Mouse (Mus musculus) E14TG2a.4 (cell line): ENCODE results near the gene Plagl2.

Experiments used
- H3K27me3 ChIP-seq: 2 replicates; pipeline ENCODE4 v1.6.1; 2014; ENCODE audit warnings: low read length, control low read depth; ENCODE audit not compliant: insufficient read depth
- H3K36me3 ChIP-seq: 2 replicates; pipeline ENCODE4 v1.6.1; 2014; ENCODE audit warnings: low read length, control low read depth; ENCODE audit not compliant: insufficient read depth
- H3K4me1 ChIP-seq: replicated peaks from 2 replicates; pipeline ENCODE4 v1.6.1; 2014; ENCODE audit warnings: low read depth, low read length, control low read depth
- H3K4me3 ChIP-seq: replicated peaks from 2 replicates; pipeline ENCODE4 v1.5.1; 2014; ENCODE audit warnings: mild to moderate bottlenecking, low read length
- H3K9me3 ChIP-seq: 2 replicates; pipeline ENCODE4 v1.6.1; 2014; ENCODE audit warnings: low read length, control low read depth
- CTCF ChIP-seq: conservative IDR thresholded peaks from 2 replicates; pipeline ENCODE4 v1.5.1; 2014; ENCODE audit warnings: low read length
- NANOG ChIP-seq: IDR thresholded peaks from 2 replicates; pipeline ENCODE4 v1.6.1; 2014; ENCODE audit warnings: borderline replicate concordance, low read length, mixed read lengths
- POU5F1 ChIP-seq: IDR thresholded peaks from 2 replicates; pipeline ENCODE4 v1.6.1; 2014; ENCODE audit warnings: low read length, borderline replicate concordance

Plagl2 gene

DNA sequence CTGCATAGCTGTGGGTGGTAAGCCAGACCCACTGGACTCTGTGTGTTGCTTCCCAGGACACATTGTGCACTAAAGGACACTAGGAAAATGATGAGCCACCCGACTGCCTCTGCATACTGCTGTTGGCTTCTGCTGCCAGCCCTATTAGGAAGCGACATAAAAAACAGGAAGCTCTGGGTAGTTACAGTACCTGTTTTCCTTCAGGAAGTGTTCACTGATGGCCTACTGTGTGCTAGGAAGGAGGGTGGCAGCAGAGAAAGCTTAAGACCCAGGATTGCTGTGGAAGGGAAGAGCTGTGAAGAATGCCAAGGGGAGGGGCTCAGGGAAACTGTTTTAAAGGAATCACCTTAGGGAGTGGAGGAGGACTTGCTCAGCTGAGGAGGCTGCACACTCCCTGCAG lies 26.1 kb upstream of the Plagl2 start:
- H3K4me3 ChIP-seq, result no peak overlapping the region
- H3K4me1 ChIP-seq, result no peaks in the 10 kb centered on the region
- TF ChIP-seq CTCF, result no peak
- TF ChIP-seq NANOG, result no peak
- TF ChIP-seq POU5F1, result no peak

DNA sequence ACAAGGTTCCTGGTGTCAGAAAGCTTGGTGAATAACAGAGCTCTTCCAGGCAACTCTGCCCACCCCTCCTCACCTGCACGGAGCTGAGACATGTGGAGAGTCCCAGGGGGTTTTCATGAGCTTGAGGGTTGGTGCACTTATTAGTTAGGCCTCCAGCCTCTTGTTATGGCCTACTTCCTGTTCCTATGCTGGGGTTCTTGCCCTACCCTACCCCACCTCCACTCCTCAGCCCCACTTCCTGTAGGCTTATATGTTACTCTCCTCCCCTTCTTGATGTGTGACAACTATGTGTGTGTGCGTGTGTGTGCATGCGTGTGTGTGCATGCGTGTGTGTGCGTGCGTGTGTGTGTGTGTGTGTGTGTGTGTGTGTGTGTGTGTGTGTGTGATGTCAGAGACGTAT lies 21.8 kb upstream of the Plagl2 start:
- peaks cover 66% of the 10 kb centered on the region for H3K36me3 ChIP-seq
- H3K27me3 ChIP-seq, result no peaks in the 10 kb centered on the region
- no peak overlapping the region for H3K4me3 ChIP-seq
- H3K9me3 ChIP-seq, result no peaks in the 10 kb centered on the region
- no peak for TF ChIP-seq POU5F1
- no peak for TF ChIP-seq NANOG
- TF ChIP-seq CTCF, result no peak
- no peaks in the 10 kb centered on the region for H3K4me1 ChIP-seq

More for the DNA sequence above, 26.1 kb upstream of the Plagl2 start:
- H3K27me3 ChIP-seq, result no peaks in the 10 kb centered on the region
- H3K9me3 ChIP-seq, result no peaks in the 10 kb centered on the region
- peaks cover 39% of the 10 kb centered on the region for H3K36me3 ChIP-seq

DNA sequence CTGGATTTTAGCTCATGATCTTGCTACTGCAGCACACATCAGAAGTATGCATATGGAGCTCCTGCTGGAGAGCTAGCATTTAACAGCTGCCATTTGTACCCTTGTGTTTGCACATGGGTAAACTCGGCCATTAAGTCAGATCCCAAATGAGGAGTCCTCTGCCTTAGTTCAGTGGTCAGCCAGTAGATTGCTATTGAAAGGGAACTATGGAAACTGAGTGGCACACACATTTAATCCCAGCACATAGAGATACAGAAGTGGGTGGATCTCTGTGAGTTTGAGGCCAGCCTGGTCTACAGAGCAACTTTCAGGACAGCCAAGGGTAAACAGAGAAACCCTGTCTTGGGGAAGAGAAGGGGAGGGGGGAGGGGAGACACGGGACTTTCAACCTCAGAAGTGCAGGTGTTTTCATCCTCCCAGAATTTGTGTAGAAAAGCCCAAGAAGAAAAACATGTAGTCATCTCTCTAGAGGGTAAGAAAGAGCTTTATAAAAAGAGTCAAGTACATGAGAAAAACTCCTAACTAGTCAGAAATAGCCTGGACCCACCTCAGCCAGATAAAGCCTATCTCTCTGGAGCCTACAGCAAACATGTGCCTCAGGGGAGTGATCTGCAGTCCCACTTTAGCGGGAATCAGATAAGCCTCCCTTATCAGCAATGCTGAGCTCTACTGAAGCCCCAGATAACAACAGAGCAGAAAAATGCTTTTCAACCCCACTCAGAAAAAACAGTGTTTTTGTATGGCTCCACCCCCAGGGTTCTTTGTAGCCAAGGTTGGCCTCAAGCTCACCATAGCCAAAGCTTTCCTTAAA lies 18.8 kb upstream of the Plagl2 start:
- H3K4me1 ChIP-seq, result no peaks in the 10 kb centered on the region
- no peaks in the 10 kb centered on the region for H3K9me3 ChIP-seq
- H3K36me3 ChIP-seq, result peaks cover 48% of the 10 kb centered on the region
- H3K4me3 ChIP-seq, result no peak overlapping the region
- TF ChIP-seq CTCF (no peak), POU5F1 (no peak), NANOG (no peak)
- H3K27me3 ChIP-seq, result no peaks in the 10 kb centered on the region

DNA sequence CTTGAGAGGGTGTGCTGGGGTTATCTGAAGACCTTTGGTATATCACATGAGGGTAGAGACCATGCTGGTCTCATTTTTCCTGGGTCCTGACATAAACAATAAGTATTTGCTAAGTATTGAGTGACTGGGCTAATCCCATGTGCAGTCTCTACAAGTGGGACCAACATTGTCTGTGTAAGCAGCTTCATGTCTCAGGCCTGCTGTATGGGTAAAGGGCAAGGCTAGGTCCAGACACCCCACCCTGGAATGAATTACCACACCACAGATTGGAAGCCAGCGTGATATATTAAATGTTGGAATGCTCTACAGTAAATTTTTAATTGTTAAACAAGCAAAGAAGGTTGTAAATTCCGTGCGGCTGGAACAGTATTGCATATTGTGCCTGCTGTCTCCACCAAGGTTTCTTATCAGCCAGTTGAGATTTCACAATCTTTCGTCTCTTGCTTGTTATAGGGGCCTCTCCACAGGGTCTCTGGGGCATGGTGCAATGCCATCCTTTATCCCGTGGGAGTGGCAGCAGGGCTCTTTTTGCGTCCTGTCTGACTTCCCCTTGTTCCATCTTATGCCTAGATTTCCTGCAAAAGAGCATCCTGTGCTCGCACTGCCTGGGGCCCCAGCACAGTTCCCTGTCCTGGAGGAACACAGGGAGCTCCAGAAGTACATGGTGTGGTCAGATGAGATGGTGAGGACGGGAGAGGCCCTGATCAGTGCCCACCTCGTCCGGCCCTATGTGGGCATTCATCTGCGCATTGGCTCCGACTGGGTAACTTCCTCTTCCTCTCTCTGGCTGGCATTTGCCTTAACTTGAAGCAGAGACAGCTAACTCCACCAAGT lies 18.0 kb upstream of the Plagl2 start:
- no peaks in the 10 kb centered on the region for H3K9me3 ChIP-seq
- TF ChIP-seq POU5F1 (no peak), NANOG (no peak), CTCF (no peak)
- no peaks in the 10 kb centered on the region for H3K4me1 ChIP-seq
- H3K4me3 ChIP-seq, result no peak overlapping the region
- no peaks in the 10 kb centered on the region for H3K27me3 ChIP-seq
- peaks cover 43% of the 10 kb centered on the region for H3K36me3 ChIP-seq

DNA sequence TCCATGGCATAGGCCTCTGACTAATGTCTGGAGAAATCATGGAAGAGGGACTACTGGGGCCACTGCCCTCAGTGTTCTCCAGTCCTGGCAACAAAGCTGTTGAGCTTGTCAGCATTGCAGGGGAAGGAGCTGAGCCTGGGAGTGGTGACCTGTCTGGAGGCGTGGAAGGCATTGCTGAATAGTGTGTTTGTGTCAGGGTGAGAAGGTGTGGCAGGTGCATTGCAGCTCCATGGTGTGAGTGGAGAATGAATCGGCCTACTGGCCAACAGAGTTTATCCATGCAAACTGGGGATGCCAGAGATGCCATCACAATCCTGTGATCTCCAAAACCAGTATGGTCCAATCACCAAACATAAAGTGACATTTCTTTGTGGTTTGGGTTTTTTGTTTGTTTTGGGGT lies 15.4 kb upstream of the Plagl2 start:
- no peaks in the 10 kb centered on the region for H3K4me1 ChIP-seq
- no peaks in the 10 kb centered on the region for H3K9me3 ChIP-seq
- no peak overlapping the region for H3K4me3 ChIP-seq
- peaks cover 35% of the 10 kb centered on the region for H3K36me3 ChIP-seq
- no peak for TF ChIP-seq NANOG
- no peak for TF ChIP-seq POU5F1
- TF ChIP-seq CTCF, result no peak
- H3K27me3 ChIP-seq, result no peaks in the 10 kb centered on the region

DNA sequence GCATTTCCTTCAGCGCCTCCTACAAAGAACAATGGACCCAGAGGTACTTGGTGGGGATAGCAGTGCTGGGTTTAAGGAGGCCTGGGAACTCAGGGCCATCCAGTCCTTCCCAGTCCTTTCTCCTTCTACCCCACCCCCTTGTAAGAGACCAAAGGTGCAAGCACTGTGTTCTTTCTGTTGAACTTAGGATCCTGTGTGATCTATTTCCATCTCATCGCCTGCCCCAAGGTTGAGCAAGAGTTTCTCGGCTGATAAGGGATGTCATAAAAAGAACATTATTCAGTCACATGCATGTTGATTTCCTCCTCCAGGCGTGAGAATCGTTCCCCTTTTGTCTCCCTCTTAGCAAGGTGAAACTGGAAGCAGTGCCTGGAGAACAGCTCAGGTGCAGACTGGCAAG lies 8.5 kb upstream of the Plagl2 start:
- H3K4me3 ChIP-seq, result no peak overlapping the region
- peaks cover 59% of the 10 kb centered on the region for H3K36me3 ChIP-seq
- no peak for TF ChIP-seq POU5F1
- TF ChIP-seq CTCF, result no peak
- no peak for TF ChIP-seq NANOG
- H3K4me1 ChIP-seq, result no peaks in the 10 kb centered on the region
- H3K27me3 ChIP-seq, result no peaks in the 10 kb centered on the region
- no peaks in the 10 kb centered on the region for H3K9me3 ChIP-seq

DNA sequence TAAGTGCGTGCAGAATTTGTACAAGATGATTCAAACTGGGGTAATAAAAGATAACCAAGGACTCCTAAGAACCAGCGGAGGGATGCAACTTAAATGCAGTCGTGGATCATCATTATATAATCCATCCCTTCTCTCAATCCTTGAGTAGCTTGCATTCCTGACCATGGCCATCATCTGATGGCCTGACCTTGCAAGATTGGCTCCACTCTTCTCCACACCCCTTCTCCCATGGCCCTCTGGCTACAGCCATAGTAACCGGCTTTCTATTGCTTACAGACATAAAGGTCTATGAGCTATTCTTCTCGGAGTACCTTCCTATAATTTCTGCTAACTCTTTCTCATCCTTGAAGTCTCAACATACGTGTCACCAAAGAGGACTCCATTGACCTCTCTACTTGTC lies 930 bp upstream of the Plagl2 start:
- Histone ChIP-seq H3K4me1 (peaks cover 26% of the 10 kb centered on the region), H3K27me3 (no peaks in the 10 kb centered on the region)
- no peak for TF ChIP-seq CTCF
- no peak for TF ChIP-seq POU5F1
- TF ChIP-seq NANOG, result no peak

DNA sequence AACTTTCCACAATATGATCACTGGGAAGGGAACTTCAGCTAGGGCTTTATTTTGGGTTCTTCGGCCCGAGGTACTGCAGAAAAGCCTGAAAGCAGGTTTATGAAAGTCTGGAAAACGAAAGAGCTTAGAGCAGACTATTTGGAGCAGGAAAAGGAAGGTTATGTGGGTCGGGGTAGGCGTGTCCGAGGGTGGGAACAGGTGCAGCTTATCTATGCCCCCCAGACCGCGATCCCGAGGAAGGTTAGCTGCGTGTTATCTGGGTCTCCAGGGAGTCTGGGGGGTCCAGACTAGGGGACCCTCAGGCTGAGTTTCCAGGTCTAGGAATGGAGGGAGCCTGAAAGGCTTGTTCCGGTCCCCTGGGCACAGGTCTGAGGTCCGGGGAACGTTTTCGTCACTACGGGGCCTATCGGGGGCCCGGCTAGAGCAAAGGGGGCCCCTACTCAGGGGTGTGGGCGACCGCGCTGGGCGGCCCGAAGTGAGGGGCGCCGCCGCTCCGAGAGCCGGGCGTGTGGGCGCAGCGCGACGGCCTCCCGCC lies 458 bp downstream of the Plagl2 start:
- TF ChIP-seq POU5F1 (no peak), CTCF (no peak), NANOG (no peak)
- Histone ChIP-seq H3K27me3 (no peaks in the 10 kb centered on the region), H3K4me1 (peaks cover 26% of the 10 kb centered on the region), H3K36me3 (peaks cover 49% of the 10 kb centered on the region), H3K9me3 (no peaks in the 10 kb centered on the region), H3K4me3 (peak overlapping the region; percentile 93)

More for the DNA sequence above, 930 bp upstream of the Plagl2 start:
- Histone ChIP-seq H3K4me3 (peak overlapping the region; percentile 93), H3K9me3 (no peaks in the 10 kb centered on the region), H3K36me3 (peaks cover 46% of the 10 kb centered on the region)
